Mouse (Mus musculus) gastrocnemius, adult 18-20 months (tissue): Measurements from ENCODE around the gene Tmem186. TPM values are rescaled to one million over a fixed set of nuclear protein-coding genes. Genes with fewer than 3 reads are reported as not detected.

ENCODE experiments used
- DNase-seq: peaks from one replicate; pipeline ENCODE4 v3.0.0; 2021; ENCODE audit warnings: low spot score
- total RNA-seq, 2 experiments: library from RNA; stranded (reverse); gene quantifications; 2 replicates each; pipeline ENCODE4 v1.2.3; 2021

Tmem186 gene
- total RNA-seq, 2 experiments from 2014 or later: 12.6 to 12.7 TPM

DNA sequence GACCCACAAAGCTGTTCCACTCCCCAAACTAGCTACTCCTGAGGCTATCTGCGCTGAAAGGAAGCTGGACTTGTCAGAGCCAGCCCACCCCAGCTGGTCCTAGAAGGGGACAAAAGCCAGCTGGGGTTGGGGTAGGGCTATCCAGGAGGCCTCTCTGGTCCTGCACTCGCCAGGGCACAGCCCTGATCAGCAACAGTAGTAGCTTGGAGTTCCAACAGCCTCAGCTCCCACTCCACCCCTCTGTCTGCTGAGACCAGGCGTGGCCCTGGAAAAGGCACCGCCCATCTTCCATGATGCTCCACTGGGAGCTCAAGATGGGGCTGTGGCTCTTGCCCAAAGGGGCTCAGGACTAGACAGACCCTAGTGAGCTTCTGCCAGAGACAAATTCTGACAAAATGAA lies 30.3 kb upstream of the Tmem186 start:
- DNase-seq: no peak

DNA sequence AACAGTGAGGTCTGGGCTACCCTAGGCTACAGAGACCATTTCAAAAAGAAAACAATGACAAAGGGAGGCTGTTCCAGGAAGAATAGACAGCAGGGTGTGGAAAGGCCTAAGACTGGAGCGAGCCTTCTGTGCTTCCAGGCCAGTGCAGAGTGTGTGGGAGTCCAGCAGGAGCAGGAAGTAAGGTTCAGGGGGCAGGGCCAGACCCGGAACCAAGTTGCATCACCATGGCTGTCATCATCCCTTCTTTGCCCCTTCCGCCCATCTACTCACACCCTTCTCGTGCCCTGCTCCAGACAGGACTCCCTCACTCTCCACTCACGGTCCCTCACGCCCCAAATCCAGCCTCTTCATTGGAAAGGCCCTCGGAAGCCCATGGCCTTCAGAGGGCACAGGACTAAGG lies 29.7 kb upstream of the Tmem186 start:
- DNase-seq: no peak

DNA sequence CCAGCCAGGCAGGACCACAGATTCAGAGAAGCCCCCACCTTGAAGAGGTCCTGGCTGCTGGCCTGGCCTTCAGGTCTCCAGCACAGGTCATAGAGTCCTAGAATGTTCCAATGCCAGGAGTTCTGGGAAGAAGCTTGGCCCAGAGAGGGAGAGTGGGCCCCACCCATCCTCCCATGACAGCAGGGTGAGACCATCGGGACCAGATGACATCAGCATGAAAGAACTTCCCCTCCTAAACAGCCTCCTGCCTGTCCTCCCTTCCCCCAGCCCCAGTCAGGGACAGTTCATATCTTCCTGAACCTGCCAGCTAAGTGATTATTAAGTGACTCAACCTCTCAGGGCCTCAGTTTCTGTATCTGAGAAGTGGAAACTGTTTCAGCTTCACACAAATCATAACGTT lies 28.9 kb upstream of the Tmem186 start:
- DNase-seq: peak; percentile 69

DNA sequence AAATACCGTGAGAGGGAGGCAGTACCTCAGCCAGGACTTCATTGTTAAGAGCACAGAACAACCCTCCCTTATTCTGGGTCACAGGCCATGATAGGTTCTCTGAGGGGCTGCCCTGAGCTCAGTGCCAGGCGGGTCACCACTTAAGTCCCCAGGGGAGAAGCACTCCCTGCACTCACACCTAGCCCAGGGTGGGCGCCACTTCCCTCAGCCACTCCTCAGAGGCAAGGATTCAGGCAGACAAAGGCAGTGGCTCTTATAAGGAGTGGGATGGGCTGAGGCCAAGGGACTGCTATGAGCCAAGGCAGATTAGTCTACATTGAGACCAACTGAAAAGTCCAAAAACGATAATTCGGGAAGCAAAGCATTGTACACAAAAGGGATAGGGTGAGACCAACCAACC lies 27.9 kb upstream of the Tmem186 start:
- DNase-seq: no peak

DNA sequence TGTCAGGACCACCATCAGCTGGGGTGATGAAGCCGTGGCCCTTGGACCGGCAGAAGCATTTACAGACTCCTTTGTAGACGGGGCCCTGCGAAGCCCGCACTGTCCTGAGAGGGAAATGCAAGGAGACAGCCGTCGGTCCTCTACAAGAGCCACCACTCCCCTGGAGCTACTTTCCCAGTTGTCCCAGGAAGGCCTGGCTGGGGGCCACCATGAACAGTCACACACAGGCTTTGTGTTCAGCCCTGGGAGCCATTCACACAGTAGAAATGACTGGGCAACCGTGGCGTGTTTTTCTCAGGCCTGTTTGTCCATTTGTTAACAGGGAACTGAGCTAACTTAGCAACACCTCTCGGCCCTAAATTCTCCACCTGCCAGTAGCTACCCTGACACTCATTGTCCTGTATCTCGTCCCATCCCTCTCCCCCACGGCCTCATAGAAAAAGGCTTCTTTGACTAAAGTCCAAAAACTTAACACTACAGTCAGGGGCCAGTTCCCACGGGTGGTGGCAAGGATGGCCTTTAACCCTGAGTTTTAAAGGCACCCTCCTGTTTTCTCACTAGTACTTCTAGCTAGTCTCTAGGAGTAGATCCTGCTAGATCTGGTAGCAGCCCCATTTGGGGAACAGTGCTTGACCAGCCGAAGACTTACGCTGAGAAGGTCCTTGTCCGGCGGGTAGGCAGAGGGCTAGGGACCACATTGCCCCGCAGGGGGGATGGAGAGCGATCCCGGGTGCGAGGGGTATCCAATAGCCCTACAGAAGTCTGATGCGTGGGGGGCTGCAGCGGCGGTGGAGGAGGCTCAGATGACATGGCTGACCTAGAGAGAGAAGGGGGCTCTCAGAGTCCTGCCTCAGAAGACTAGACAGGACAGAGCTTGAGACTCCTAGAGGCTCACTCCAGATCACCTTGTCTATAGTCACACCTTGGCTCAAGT lies 26.4 kb upstream of the Tmem186 start:
- DNase-seq: no peak

DNA sequence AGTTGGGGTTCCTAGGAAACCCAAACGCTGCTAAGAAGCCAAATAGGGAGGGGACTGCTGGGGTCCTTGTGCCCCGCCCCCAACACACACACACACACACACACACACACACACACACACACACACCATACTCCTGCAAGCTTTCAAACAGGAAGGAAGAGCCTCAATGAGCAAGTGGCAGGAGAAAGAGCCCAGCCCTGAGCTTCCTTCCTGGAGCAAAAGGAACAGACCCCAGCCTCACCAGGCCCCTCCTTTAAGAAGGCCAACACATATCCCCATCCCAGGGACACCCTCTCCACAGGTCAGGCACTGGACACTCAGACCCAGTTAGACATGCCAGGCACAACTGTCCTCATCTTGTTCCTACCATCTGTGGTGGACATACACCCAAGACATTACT lies 25.5 kb upstream of the Tmem186 start:
- no peak for DNase-seq

DNA sequence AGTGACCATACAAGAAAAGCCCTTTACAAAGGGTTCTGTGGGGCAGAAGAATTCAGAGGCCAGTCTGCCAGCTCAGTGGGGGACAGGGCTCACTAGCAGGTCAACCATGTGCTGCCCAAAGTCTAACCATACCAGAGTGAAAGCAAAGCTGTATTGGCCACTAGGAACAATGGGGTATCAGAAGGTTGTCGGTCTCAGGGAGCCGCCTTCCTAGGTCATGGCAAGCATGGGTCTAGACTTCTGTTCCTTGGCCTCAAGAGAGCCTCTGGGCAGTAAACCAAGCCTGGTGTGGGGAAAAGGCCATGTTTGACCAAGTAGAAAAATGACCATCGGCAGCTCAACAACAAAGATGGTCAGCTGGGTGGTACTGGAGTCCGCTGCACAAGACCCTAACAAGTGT lies 21.3 kb upstream of the Tmem186 start:
- DNase-seq: no peak

DNA sequence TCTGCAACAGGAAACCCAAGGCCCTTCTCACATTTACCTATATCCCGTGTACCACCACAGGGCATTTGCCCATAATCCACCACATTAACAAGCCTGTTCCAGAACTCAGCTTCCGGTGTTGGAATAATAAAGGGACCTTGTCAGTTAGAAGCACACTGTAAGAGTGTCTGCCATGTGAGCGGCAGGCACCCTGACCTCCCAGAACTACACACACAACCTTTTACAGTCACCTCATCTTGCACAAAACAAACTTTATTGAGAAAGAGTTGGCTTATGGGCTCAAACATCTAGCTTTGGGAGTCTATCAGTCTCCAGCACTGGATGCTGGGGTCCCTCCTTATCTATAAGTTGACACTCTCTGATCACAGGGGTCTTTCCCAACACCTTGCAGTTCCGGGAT lies 20.8 kb upstream of the Tmem186 start:
- no peak for DNase-seq

DNA sequence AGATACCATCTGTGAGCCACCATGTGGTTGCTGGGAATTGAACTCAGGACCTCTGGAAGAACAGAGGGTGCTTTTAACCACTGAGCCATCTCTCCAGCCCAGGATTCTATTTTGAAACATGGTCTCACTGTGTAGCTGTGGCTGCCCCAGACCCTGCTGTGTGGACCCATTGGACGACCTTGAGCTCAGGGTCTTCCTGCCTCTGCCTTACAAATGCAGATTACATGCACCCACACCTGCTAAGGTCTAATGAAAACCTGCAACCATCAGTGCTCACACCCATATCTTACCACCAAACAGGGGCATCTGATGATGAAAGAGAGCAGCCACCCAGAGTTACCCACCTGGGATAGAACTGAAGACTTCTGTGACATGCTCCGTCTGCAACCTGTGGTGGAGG lies 18.7 kb upstream of the Tmem186 start:
- DNase-seq: no peak

DNA sequence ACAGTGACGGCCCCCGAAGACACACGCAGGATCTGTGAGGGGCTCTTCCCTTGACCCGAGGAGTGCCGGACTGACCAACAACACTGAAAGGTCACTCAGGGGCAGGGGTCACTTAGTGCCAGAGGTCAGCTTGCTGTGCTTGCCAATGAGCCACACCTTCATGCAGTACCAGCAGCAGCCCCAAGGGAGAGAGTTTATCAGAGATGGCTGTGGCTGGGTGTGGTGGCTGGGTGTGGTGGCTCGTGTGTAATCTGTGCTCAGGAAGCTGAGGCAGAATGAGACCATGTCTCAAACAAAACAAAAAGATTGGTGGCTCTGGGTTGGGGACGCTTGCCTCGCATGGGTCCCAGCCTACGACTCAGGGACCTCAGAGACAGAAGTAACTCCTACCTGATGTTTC lies 18.1 kb upstream of the Tmem186 start:
- DNase-seq: no peak

DNA sequence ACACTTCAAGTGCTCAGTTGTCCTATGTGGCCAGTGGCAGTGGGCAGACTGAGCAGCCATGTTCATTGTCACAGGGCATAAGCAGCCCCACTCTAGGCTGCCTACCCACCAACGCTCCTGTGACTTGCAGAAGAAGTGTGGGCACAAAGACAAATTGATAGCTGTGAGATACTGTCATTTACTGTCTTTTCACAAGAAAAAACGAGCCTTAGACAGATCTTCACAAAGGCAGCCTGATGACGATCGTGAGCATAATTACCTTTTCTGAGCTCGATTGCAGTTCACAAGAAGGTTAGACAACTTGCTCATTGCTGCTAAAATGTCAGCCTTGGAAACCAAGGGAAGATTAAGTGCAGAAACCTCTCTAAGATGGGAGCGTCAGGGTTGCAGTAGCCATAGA lies 17.6 kb upstream of the Tmem186 start:
- no peak for DNase-seq

DNA sequence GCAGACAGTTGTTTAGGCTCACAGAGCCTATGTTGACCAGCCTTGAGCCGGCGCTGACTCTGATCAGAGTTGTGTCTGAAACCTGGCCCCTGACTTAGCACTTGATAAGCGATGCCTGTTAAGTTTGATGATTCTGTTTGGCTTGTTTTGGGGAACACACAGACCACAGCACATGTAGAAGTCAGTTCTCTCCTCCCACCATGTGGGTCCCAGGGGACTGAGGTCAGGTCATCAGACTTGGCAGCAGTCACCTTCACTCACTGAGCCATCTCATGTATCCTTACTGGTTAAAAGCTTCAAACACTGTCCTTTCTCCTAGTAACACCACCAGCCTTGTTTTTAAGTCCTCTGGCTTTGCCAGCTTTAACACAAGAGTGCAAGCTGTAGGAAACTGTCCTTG lies 12.5 kb upstream of the Tmem186 start:
- DNase-seq: no peak

DNA sequence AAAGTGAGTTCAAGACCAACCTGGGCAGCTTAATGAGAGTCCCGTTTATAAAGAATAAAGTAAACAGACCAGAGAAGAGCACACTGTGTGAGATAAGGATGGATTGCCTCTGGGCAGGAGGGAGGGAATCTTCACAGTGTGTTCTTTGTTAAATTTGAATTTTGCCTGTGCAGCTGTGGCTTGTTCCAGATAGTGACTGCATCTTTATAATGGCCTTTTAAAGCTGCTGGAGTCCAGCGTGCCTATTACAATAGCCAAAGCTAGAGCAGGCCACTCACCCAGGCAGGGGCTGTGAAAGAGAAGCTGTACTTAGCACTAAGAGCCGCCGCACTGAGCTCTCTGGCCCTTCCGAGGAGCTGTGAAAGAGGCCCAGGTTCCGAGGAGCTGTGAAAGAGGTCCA lies 8.0 kb upstream of the Tmem186 start:
- DNase-seq: no peak

DNA sequence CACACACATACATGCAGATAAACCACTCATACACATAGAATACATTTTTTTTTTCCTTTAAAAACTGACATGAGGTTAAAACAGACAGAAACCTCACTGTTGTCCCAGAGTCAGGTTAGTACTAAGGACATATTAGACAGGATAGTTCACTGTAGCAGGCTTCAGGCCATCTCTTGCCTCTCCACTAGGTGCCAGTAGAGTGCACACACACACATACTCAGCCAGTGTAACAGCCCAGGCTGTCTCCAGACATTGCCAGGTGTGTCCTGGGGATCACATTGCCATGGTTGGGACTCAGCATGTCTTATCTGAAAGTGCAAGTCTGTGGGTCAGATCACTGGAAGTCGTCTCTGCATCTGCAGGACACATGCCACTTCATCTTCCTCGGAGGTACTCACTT lies 6.3 kb upstream of the Tmem186 start:
- peak; percentile 64 for DNase-seq

DNA sequence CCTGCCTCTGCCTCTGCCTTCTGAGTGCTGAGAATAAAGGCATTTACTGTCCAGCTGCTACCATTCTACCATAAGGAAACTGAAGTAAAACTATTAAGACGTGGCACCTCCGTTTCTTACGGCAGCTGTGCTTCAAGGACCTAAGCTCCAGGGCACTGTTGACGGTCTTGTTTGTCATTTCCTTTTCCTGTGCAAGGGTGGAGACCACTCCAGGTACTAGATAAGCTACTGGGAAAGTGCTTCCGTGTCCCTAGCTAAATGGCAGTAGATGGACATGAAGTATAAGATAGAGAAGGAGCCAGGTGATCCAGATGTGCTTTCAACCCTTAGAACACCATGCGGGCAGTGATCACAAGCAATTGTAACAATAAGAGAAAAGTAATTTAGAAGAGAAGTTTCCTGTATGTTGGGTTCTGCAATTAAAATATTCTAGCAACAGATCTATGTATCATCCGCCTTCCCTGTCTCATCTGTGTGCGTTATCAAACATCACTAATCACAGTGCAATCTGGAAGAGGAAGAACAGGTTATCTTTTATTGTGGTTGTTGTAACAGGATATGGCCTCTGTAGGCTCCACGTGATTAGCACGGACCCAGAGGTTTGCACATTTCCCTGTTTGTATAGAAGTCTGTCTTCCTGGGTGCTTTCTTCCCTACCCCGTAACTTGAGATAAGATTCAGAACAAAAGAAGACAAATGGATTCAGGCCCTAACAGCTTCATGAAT lies 2.1 kb upstream of the Tmem186 start:
- DNase-seq: no peak

DNA sequence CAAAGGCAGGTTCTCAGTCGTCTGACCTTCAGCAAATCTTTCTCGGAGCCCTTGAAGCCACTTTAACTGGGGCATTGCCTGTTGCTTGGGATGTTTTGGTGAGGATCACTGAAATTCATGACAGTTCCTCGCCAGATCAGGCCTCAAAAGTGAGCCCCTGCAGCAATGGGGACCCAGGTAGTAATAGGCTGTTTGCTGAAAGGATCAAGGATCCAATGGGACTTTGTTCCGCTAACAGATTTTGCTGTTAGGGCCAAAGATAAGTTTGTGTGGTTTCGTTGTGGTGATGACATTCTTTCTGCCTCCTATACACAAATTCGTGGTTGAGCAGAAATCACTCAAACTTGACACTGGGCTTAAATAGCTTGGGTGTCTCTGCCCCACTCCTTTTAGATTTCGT lies 619 bp upstream of the Tmem186 start:
- DNase-seq: no peak

DNA sequence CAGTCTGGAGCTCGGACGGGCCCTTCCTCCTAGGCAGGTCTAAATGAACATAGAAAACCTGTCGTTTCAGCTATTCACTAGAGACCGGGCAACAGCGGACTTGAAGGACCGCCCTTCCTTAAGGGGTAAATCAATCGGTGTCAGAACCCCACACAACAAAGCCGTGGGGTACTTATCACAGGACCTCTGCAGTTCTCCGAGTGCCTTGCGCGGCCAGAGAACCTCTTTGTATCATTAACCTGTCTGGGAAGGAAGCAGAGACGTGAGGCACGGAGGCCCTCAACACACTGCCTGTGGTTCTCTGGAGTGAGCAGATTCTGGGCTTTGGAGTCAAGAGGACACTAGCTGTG lies 670 bp downstream of the Tmem186 start:
- peak; percentile 7 for DNase-seq

DNA sequence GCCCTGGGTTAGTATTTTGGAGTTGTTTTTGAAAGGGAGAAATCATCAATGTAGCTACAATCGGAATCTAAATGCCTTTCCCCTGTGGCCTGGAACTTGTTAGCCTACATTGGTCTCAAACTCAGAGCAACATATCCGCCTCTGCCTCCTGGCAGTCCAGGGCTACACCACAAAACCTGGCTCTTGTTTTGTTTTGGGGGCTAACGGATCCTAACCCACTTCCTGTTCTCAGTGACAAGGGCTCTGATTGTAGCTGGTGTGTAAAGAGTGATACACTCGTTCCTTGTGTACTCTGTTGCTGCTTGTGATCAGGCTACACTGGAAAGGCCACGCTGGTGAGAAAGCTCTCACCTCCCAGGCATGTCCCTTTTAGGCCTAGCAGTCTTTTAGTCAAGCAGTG lies 6.1 kb downstream of the Tmem186 start:
- no peak for DNase-seq

DNA sequence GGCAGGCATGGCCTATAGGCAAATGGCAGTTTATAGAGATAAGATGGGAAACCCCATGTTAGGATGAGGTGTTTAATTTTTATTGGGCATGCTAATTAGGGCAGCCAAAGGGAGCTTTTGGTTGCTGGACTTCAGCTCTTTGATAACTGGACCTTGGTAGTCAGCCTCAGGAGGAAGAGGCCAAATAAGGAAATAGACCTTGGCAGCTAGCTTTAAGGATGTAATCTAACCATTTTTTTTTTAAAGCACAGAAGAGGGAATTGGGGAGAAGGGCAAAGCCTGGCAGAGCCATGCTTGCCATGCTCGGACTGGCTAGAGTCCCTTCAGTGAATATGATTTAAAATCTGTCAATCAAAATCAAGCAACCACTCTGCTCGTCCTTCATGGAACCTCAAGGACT lies 7.1 kb downstream of the Tmem186 start:
- no peak for DNase-seq

DNA sequence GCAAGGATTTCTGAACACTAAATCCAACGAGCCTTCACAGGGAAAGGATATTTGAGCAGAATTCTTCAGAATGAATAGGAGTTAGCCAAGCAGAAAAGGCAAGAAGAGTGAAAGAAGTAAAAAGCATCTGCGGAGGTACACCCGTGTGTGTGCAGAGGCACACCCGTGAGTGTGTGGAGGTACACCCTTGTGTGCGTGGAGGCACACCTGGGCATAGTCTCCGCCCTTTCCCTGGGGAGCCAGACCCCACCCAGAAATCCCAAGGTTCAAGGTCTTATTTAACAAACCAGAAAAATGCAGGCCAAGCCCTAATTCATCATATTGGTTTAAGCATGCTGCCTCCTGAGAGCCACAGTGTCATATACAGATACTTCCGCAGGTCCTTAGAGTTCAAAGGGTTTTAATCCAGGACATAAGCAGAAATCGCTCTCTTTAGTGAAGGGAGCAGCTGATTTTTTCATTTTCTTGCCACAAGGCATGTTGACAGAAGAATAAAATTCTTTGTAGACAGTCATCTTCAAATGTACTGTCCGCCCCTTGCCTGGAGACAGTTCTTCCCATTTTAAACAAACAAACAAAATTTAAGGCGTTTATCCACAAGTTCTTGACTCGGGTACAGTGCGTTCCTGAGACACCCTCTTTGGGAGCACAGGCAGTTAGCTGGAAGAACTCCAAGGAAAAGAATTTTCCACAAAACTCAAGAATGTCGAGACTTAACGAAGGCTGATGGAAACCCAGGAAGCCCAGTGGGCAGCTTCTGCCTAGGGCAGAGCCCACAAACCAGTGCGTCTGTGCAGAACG lies 17.0 kb downstream of the Tmem186 start:
- no peak for DNase-seq

DNA sequence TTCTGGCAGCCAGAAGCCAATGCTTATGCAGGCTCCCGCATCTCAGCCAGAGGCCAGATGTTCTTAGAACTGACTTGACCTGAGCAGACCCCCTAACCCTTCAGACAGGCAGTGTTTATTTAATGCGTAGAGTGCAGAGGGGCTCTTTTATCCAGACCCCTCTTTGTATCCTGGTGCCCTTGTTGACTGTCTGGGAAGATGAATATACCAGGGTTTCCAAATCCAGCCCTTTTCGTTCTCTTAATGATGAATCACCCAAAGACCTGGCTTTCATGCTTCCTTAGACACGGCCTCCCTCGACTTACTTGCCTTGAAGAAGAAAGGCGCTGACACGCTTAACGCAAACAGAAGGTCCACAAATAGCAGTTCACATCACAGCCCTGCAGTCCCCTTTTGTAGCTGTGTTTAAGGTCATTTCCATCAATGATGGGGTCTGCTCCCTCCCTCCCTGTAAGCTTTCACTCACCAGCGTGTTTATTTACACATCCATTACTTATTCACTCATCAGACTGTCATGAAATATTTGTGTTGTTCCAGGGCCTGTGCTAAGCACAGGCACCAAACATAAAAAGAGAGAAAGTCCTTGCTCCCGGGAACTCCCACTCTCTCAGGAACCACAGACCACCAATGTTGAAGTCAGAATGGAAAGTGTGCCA lies 17.7 kb downstream of the Tmem186 start:
- DNase-seq: no peak

DNA sequence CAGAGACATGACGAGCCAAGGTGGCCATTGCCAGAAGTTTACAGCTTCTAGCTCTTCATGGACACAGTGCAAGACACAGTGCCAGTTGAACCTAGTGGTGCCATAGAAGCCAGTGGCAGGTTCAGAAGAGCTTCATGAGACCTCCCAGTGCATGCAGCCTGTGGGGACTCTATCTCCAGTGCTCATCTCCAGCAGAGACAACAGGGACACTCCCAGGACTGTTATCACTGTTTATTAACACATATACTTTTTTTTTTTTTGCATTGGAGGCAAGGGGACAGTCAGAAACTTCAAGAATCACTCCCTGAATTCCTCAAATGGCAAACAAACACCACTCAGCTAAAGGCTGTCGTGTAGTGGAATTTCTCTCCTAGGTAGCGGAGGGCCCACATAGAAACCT lies 24.1 kb downstream of the Tmem186 start:
- DNase-seq: no peak
